In the genomic region with DNA sequence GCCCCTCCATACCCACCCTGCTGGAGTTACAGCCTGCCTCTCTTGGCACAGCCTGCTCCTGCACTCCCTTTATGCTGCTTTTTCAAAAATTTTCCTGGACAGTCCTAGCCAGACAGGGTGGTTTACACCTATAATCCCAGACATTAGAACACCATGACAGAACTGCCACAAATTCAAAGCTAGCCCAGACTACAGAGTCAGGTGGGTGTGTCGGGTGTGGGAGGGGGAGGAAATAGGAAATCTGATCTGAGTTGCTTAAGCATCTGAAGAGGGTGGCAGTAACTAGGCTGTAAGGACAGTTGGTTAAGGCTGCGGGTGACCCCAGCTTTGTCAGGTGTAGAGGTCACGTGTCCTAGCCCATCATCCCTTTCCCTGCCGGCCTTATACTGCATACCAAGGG, we compare ENCODE assay signal across 16 mouse cellular contexts. TPM values are rescaled to one million over a fixed set of nuclear protein-coding genes. Genes with fewer than 3 reads are reported as not detected.
DNase-seq lines count a peak whose midpoint lies in the region; ATAC-seq lines count a peak whose summit lies in the region.
"Had no signal": no experiment of that assay in that cellular context is flagged by ENCODE, and none has a peak within 500 bp of the region (broad histone marks: within the 10 kb centered on the region; RNA-seq: fewer than 3 reads in every experiment).

No protein-coding gene starts in this region.

- H3K27ac ChIP-seq in embryonic facial prominence, embryonic 12.5 days = no peak overlapping the region
- no peak overlapping the region for H3K27ac ChIP-seq in embryonic facial prominence, embryonic 10.5 days (replicated peaks)
- peak overlapping the region; percentile 14; the same call in 1 of the 2 replicates for H3K27ac ChIP-seq in kidney, embryonic 15.5 days
- 0 out of 2 replicates have a peak overlapping the region, but pooled peaks have one; percentile 13 for H3K27ac ChIP-seq in embryonic facial prominence, embryonic 15.5 days (replicated peaks)
- H3K27ac ChIP-seq: forebrain, embryonic 12.5 days; liver, embryonic 13.5 days had no signal

- H3K4me1 ChIP-seq in embryonic facial prominence, embryonic 12.5 days = peaks cover 15% of the 10 kb centered on the region; the same call in 1 of the 2 replicates
- H3K4me1 ChIP-seq in embryonic facial prominence, embryonic 10.5 days = peaks cover 20% of the 10 kb centered on the region
- peaks cover 41% of the 10 kb centered on the region for H3K4me1 ChIP-seq in kidney, embryonic 15.5 days
- H3K4me1 ChIP-seq in embryonic facial prominence, embryonic 15.5 days = peaks cover 31% of the 10 kb centered on the region

- no peaks in the 10 kb centered on the region for H3K9me3 ChIP-seq in embryonic facial prominence, embryonic 12.5 days
- H3K9me3 ChIP-seq in embryonic facial prominence, embryonic 10.5 days = no peaks in the 10 kb centered on the region
- no peaks in the 10 kb centered on the region for H3K9me3 ChIP-seq in kidney, embryonic 15.5 days (replicated peaks)
- H3K9me3 ChIP-seq in embryonic facial prominence, embryonic 15.5 days (replicated peaks) = no peaks in the 10 kb centered on the region
- H3K9me3 ChIP-seq: liver, embryonic 13.5 days had no signal

- no peak for DNase-seq in embryonic facial prominence, embryonic 10.5 days (ENCODE audit: low spot score)
- no peak for DNase-seq in kidney, adult 18-20 months
- peak; percentile 68 for DNase-seq in CD4-positive helper T cell, adult 2 months (ENCODE audit: low read depth, low spot score)
- no peak for DNase-seq in ovary, adult 18-20 months (ENCODE audit: low spot score)
- DNase-seq in neural tube, embryonic 10.5 days (ENCODE audit: extremely low spot score, low spot score) = no peak
- DNase-seq: adrenal gland, postnatal 25 days; cerebellum, adult 11 months; embryo, embryonic 11 days; kidney, adult 11 months; layer of hippocampus, postnatal 36 days; liver, embryonic 13.5 days; right cerebral cortex, postnatal 4 days had no signal

- no peak overlapping the region for H3K9ac ChIP-seq in embryonic facial prominence, embryonic 12.5 days
- H3K9ac ChIP-seq in kidney, embryonic 15.5 days = no peak overlapping the region
- no peak overlapping the region for H3K9ac ChIP-seq in embryonic facial prominence, embryonic 15.5 days
- H3K9ac ChIP-seq: forebrain, embryonic 12.5 days; liver, embryonic 13.5 days had no signal

- no peak overlapping the region for H3K4me3 ChIP-seq in embryonic facial prominence, embryonic 12.5 days
- no peak overlapping the region for H3K4me3 ChIP-seq in embryonic facial prominence, embryonic 10.5 days
- no peak overlapping the region for H3K4me3 ChIP-seq in kidney, embryonic 15.5 days (replicated peaks)
- no peak overlapping the region for H3K4me3 ChIP-seq in embryonic facial prominence, embryonic 15.5 days (replicated peaks)
- H3K4me3 ChIP-seq: forebrain, embryonic 12.5 days; liver, embryonic 13.5 days had no signal

- H3K36me3 ChIP-seq in embryonic facial prominence, embryonic 12.5 days = no peaks in the 10 kb centered on the region
- H3K36me3 ChIP-seq in embryonic facial prominence, embryonic 10.5 days (replicated peaks) = peaks cover 21% of the 10 kb centered on the region
- peaks cover 28% of the 10 kb centered on the region for H3K36me3 ChIP-seq in kidney, embryonic 15.5 days
- no peaks in the 10 kb centered on the region for H3K36me3 ChIP-seq in embryonic facial prominence, embryonic 15.5 days

- 53% methylated on average over 4 of the region's 4 CpGs for WGBS in embryonic facial prominence, embryonic 12.5 days
- WGBS in embryonic facial prominence, embryonic 10.5 days = 65% methylated on average over 4 of the region's 4 CpGs
- WGBS in kidney, embryonic 15.5 days = 47% methylated on average over 4 of the region's 4 CpGs
- 47% methylated on average over 4 of the region's 4 CpGs for WGBS in embryonic facial prominence, embryonic 15.5 days

- no peaks in the 10 kb centered on the region for H3K27me3 ChIP-seq in embryonic facial prominence, embryonic 12.5 days
- H3K27me3 ChIP-seq in embryonic facial prominence, embryonic 10.5 days (replicated peaks; ENCODE audit: low read depth, poor library complexity, severe bottlenecking) = no peaks in the 10 kb centered on the region
- H3K27me3 ChIP-seq in kidney, embryonic 15.5 days = no peaks in the 10 kb centered on the region
- H3K27me3 ChIP-seq in embryonic facial prominence, embryonic 15.5 days = no peaks in the 10 kb centered on the region
- H3K27me3 ChIP-seq: forebrain, embryonic 12.5 days; liver, embryonic 13.5 days had no signal

- no peak overlapping the region for H3K4me2 ChIP-seq in embryonic facial prominence, embryonic 12.5 days (replicated peaks)
- H3K4me2 ChIP-seq in kidney, embryonic 15.5 days = no peak overlapping the region
- no peak overlapping the region for H3K4me2 ChIP-seq in embryonic facial prominence, embryonic 15.5 days (replicated peaks)
- H3K4me2 ChIP-seq: forebrain, embryonic 12.5 days; liver, embryonic 13.5 days had no signal

- ATAC-seq in embryonic facial prominence, embryonic 12.5 days (ENCODE audit: insufficient number of reproducible peaks, insufficient read depth, low FRiP score, low TSS enrichment) = 0 out of 2 replicates have a peak, but pooled peaks have one; percentile 7
- ATAC-seq in kidney, embryonic 15.5 days (replicated peaks; ENCODE audit: low FRiP score) = 0 out of 2 replicates have a peak, but pooled peaks have one; percentile 24
- peak; percentile 55 for ATAC-seq in embryonic facial prominence, embryonic 15.5 days (ENCODE audit: insufficient number of reproducible peaks, low FRiP score, low TSS enrichment, low read depth)

RNA-seq across cellular contexts. Expression of gene C1qtnf9, which starts 40.8 kb away (rescaled TPM):
- polyA plus RNA-seq in embryonic facial prominence, embryonic 12.5 days (2016; fragmentation: Nextera tagmentation; extraction: Ambion mirVana) = 0.34 and 0.38 TPM in 2 replicates
- 0.15 and 0.18 TPM in 2 replicates for polyA plus RNA-seq in embryonic facial prominence, embryonic 10.5 days (2016; fragmentation: Nextera tagmentation; extraction: Ambion mirVana)
- 0.48 and 0.57 TPM in 2 replicates for polyA plus RNA-seq in kidney, embryonic 15.5 days (2015; fragmentation: Nextera tagmentation; extraction: Ambion mirVana)
- 3.6 and 4.1 TPM in 2 replicates for polyA plus RNA-seq in embryonic facial prominence, embryonic 15.5 days (2015; fragmentation: Nextera tagmentation; extraction: Ambion mirVana)

RNA-seq across cellular contexts. Expression of gene Mipep, which starts 57.2 kb away (rescaled TPM):
- 23.7 and 25.1 TPM in 2 replicates for polyA plus RNA-seq in embryonic facial prominence, embryonic 12.5 days (2016; fragmentation: Nextera tagmentation; extraction: Ambion mirVana)
- 24.6 and 25.0 TPM in 2 replicates for polyA plus RNA-seq in embryonic facial prominence, embryonic 10.5 days (2016; fragmentation: Nextera tagmentation; extraction: Ambion mirVana)
- 22.5 and 24.2 TPM in 2 replicates for polyA plus RNA-seq in kidney, embryonic 15.5 days (2015; fragmentation: Nextera tagmentation; extraction: Ambion mirVana)
- polyA plus RNA-seq in embryonic facial prominence, embryonic 15.5 days (2015; fragmentation: Nextera tagmentation; extraction: Ambion mirVana) = 20.0 and 24.3 TPM in 2 replicates

Comparison
In these comparisons a context has a peak if more than half of its experiments do, and no peak if none do; other contexts are left out.
1. H3K27ac ChIP-seq: peak in kidney, embryonic 15.5 days (single experiment) and embryonic facial prominence, embryonic 15.5 days (single experiment); none in embryonic facial prominence, embryonic 12.5 days (single experiment) and embryonic facial prominence, embryonic 10.5 days (single experiment).
2. Peak in every context shown above with its lines, with median percentiles within 50 percentile points of each other: ATAC-seq.